Mouse (Mus musculus) megakaryocyte, adult 5-6 weeks (primary cell): ENCODE measurements around the gene Abtb2. TPM values are rescaled to one million over a fixed set of nuclear protein-coding genes. Genes with fewer than 3 reads are reported as not detected.

Experiments
- ATAC-seq: 2 replicates; pipeline ENCODE4 v1.8.0; 2016; ENCODE audit warnings: mild to moderate bottlenecking, inconsistent platforms; ENCODE audit not compliant: poor library complexity, severe bottlenecking
- total RNA-seq, 2 experiments: library from RNA; stranded (forward) in 1 of 2; stranded (reverse) in 1 of 2; fragments of 153-499, 151-499 nt in 1 of 2; fragments of 221-1000, 200-1000 nt in 1 of 2; gene quantifications; 2 replicates each; pipeline versions ENCODE4 v1.2.3 to v1.2.4; 2015 to 2017

Abtb2 gene
- total RNA-seq, 2 experiments from 2014 or later, result 3.8 TPM

DNA sequence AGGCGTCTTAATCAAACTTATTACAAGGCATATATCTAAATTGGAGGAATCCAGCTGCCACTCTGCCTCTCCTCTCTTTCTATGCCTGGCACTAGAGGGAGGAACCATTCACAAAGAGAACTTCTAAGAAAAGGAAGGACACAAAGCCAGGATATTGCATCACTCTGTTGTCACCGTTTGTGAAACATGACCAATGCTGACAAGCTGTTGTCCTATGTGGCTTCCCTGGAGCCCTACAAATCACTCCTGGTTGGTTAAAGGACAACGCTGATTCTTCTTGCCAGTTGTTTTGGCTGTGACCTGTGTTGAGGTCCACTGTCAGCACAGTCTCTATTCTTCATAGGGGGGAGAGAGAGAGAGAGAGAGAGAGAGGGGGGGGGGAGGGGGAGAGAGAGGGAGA lies 17.2 kb downstream of the Abtb2 start:
- peak; percentile 95 for ATAC-seq

DNA sequence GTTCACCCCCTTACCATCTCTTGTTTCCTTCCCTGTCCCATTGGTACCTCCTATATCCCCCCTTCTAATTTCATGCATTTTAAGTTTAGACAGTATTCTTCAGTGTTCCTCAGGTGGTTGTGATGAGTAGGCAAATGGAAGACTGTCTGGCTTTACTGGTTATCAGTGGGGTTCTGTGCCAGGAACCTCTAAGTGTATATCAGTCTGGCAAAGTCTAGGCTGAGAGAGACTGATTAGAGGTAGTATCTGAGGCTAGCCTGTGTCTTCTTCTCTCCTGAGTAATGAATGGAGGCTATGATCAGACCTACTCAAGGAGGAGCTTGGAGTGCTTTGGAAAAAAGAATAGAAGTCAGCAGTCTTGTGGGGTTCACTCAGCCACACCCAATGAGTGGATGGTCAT lies 18.0 kb downstream of the Abtb2 start:
- ATAC-seq, result no peak

DNA sequence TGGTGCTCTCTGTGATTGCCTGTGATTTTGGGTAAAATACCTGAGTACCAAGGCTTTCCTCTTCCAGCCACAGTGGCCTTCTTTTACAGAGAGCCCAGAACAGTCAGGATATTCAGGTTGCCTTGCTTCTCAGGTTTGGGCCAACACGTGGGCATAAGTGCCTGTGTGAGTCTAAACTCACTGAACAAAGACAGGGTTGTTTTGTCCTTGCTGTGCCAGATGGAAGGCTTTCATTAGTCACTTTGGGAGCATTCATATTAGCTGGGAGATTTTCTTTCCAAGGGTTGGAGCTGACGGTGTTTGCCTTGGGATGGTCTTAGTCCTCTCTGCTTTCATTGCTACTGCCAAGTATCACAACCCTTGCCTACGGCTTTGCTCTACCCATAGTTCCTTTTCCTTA lies 20.3 kb downstream of the Abtb2 start:
- ATAC-seq, result no peak

DNA sequence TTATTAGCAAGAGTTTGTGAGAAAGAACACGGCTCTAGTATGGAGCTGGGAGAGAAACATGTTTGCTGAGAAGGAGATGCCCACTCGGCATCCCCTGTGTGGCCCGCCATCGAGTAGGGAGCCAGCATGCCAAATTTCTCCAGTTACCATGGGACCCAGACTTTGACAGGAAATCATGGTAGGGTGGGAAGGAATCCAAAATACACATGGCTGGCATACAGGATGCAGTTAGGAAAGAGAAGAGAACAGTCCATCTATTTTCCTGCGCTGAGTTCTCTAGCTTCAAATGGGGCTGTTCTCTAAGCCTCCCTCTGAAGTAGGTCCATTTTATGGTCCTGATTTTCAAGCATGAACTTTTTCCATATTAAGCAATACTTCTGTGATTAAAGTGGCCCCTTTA lies 22.7 kb downstream of the Abtb2 start:
- ATAC-seq, result no peak

DNA sequence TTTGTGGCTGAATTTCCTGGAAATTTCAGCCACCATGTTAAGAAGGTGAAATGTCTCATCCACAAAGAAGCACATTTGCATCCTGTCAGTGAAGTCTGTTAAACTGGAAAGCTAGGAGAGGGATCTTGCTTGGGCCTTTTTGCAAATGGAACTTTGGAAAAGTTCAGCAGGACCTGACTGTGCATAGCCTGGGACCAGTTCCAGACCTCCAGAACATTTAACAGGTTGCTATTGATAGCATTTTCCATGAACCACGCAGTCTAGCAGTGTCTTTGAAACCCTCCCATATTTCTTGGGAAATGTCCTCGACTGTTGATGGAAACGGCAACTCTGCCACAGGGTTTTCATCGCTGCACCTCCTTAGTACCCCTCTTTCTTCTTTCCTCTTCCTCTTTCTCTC lies 23.3 kb downstream of the Abtb2 start:
- no peak for ATAC-seq

DNA sequence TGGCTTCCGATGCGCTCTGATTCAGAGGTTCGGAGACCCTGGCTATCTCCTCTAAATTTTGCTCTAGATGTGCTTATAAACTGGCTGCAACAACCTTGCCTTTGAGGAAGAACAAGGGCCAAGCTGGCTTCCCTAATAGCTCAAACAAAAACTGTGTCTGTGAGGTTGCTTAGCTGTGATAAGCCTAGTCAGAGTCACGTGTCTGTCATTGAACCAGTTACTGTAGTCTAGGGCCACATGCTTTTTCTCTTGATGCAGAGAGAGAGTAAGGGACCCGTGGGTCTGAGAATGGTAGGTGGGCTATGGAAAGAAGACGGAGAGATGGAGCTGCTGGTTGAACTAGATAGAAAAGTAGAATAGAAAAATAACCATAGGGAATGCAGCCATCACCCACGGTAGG lies 24.5 kb downstream of the Abtb2 start:
- 0 out of 2 replicates have a peak, but pooled peaks have one; percentile 41 for ATAC-seq

DNA sequence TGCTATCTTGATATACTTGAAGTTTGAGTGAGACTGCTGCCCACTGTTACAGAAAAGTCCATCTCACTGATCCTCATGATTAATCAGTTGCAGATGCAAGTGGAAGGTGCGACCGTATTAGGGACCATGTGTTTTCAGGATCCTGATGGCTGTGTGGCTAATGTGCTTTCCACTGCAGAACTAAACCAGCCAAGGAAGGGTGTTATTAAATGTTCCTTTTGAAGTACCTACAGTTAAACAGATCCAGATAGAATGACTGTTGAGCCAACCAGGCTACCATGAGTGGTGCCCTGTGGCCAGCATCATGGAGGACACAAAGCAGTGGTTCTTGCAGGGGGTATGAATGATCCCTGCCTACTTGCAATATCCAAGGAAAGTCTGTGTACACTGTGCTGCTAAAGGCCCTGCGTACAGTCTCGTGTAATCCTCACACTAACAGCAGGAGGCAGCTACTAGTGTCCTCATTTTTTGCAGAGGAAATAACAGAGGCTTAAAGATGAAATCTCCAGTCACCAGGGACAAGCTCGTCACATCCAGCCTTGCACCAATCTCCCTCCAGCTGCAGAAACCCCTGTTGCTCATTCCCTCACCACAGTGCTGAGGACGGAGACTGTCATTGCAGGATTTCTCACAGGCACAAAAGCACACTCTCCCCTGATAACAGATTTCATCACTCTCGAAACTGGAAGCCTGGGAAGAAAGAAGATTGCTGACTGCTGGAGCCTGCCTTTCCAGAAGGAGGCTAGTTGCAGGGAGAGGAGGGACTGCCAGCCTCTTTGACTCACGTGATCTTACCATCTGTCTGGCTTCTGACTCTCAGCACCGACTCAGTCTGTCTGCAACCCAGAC lies 25.9 kb downstream of the Abtb2 start:
- no peak for ATAC-seq

DNA sequence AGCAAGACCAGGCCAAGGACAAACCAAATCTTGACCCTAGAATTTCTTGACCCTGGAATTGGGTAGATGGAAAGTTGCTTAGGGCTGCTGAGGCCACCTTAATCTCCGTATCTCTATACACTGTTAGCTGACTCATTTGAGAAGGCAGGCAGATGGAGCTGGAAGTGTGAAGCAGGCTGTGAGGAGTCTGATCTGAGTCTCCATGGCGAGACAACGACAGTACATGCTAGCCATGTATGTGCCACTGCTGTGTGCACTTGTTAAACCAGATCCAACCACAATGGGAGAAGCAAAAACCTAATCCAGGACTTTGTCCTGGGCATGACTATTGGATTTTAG lies 26.4 kb downstream of the Abtb2 start:
- no peak for ATAC-seq

DNA sequence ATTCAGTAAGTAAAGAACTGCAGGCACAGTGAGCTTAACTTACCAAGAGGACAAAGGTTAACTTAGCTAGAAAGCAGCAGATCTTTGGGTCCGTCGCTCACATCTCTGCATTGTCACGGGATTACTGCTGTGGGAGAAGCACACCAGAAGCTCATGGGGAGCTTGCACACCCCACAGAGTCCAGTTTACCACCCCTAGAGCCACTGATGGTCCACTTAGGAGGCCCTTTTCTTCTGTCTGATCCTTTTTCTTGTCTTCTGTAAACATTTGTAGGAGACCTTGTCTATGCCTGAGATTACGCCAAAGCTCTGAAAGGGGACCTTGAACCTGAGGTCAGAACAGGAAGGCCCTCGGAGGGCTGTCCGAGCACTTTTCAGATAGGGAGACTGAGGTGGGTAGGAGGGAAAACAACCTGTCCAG lies 28.5 kb downstream of the Abtb2 start:
- no peak for ATAC-seq

DNA sequence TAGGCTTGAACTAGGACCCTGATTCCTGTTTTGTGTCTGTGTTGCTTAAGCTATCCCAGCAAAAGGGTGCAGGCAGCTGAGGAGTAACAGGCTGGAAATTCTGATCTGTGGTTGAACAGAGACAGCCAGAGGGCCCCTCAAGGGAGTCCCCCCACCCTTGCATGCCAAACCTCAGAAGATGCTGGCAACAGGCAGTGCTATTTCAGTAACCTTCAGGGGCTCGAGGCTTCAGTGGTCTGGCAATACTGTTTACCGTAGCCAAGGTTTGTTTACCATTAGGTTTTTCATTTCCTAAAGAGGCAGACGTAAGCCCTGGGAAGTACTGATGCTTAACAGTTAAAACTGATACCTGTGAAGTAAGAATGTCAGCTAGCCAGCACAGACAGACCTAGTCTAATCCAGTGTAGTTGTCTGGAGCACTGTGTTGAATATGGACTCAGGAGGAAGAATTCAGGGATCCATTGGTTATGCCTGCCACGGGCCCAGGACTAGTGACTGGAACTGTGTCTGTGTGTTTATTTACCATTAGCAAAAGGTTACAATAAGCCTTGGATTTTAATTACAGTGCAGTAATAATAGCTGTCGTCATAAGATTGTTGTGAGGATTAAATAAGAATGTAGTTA lies 29.0 kb downstream of the Abtb2 start:
- ATAC-seq, result no peak

DNA sequence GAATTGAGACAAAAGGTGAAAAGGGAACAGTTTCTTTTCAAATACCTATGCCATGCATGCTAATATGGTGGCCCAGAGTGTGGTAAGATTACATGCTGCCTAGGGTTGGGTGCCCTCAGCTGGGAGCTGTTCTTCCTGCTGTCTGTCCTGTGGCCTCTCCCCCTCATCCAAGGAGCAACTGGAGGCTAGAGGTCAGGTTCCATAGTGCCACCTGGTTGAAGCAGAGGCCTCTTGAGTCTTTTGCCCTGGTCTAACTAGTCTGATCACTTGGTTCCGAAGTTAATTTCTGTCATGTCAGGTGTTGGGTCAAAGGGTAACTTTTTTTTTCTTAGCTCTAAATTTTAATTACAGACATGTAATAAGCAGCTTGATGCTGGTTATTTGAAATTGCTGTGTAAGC lies 33.2 kb downstream of the Abtb2 start:
- ATAC-seq, result no peak

DNA sequence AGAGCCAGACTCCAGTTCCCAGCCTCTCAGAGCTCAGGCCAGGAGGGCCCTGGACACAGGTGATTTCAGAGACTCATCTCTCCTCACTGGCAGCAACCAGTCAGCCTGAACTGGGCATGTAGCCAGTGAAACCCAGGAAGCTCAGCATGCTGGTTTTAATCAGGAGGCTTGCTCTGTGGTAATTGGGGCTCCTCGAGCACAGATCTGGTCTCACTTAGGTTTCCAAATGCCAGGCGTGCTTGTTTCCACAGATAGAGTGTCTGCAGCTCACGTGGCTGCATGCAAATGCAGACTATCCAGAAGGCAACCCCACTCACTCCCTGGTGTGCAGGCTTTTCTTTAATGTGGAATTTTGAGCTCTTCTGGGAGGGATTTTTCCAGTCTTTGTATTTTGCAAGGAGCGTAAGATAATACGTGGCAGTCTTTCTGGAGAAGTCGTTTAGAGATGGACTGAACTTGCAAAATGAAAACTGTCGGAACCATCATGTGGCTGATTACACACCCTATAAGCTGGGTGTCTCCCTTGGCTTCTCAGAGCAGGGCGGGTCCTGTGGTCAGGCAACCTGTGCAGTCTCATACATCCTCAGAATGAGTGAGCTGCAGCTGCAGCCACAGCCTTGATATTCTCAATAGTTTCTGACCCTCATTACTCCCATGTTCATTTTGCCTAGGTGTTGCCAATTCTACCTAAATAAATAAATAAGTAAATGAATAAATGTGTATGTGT lies 34.2 kb downstream of the Abtb2 start:
- peak; percentile 66 for ATAC-seq

DNA sequence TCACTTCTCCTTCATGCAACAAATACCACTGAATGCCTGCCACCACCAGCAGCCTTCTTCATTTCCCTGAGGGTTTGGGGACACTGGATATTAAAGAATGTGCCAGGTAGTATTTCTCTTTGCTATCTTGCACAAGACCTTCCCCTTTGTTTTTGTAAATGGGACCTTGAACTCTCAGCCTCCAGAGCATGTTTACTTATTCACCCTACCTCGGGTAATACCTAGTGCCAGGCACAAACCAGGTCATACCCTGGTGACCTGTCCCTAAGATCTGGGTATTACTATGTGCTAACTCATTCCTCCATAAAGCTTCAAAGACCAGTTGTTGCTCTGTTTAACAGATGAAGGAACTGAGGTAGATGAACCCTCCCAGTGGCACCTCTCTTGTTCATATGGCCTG lies 35.0 kb downstream of the Abtb2 start:
- ATAC-seq, result no peak

DNA sequence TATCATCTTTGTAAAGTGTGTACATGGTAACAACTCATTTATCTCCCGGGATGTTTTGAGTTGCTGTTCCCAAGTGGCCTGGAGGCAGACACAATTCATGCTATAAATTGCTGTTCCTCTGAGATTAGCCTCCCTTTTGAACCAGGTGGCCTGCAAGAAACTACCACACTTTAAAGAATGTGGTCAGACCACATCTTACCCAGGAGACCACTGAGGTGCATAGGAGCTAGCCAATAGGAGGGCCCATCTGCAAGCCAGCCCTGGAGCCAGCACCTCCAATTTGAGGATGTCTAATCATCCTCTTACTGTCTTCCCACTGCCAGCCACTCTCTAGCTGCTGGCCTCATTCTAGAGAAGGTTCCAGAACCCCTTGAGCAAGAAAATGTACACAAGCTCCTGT lies 35.4 kb downstream of the Abtb2 start:
- ATAC-seq, result no peak

DNA sequence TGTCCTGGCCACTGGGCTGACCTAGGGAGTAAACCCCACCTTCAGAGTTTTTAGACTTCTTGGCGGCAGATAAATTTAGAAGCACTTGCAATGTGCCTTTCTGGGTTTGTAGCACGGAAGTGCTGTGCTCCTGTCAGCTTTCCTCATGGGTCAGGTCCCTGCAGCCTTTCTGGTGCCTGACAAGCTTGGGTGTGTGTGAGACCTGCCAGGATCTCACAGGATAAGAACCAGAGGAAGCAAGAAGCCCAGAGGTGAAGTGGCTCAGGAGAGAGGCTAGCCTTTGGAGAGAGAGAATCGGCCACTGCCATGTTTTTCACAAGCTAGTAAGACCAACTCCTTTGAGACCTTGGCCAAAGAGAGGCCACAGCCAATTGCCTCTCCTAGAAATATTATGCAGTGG lies 37.1 kb downstream of the Abtb2 start:
- no peak for ATAC-seq

DNA sequence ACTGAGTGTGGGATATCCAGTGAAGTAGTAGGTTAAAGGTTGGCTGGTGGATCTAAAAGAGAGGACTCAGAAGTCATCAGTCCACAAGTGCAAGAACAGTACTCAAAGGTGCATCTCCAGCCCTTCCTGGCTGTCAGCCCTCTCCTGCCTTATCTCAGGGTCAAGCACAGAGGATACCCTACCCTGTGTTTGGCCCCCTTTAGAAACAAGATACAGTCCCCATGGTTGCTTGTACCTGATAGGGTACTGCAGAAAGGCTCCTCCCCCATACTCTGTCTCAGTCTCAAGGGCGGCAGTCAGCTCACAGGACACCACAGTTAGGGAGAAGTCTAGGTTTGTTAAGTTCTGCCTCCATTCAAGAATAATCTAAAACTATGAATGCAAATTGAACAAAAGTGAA lies 37.8 kb downstream of the Abtb2 start:
- ATAC-seq, result no peak

DNA sequence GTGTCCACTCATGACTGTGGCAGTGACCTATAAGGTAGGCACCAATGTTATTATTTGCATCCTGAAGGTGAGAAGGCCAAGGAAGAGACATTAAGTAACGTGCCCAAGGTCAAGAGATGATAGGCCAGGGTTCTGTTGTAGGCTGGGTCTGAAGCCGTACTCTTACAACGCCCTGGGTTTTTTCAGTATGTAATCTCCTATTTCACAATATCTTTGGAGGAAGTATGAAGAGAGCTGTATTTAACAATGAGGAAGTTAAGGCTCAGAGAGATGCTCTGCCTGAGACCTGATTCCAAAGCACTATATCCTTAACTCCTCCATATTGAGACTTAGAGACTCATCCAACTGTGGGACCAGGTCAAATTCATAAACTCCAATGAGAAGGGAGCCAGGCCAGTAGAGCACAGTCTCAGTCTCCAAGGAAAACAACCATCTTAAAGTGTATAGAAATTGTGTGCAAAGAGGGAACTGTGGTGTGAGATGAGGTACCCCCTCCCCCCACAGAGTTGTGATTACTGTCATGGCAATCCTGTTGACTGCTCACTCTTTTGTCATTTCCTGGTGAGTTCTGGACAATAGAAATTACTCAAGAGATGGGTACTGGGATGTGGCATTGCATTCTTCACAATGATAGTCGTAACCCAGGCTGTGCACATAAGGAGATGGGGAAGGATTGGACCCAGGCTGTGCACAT lies 39.8 kb downstream of the Abtb2 start:
- peak; percentile 84 for ATAC-seq

DNA sequence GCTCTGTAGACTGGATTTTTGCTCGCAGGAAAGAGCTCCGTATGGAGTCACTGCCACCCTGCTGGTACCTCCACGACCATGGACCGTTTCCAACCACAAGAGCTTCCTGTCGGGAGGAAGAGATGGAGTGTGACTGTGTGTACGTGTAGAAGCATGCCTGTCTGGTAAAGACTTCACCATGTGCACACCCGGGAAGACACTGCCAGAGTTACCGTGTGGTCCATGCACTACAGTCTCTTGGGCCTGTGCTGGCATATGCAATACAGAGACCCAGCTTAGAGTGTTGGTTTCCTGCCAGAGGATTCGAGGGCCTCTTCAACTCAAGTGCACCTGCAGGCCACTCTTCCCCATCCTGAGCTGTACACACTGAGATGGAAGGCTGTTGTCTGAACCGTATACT lies 41.8 kb downstream of the Abtb2 start:
- ATAC-seq, result no peak

DNA sequence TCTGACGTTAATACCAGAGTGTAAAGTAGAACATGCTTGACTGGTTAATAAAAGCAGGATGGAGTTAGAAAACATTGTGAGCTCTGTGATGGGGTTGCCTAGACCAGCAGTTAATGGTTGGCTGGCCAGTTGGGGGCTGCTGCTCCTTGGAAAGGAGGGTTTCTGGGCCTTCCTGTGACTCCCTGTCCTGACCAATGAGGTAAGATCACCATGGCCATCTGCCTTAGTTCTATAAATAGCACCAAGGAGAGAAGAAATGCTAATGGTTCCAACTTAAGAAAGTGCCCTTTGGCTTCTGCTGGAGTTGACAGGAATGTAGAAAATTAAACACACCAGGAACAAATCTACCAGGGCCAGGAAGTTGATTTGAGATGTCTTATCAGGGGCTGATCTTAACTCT lies 42.8 kb downstream of the Abtb2 start:
- ATAC-seq, result no peak

DNA sequence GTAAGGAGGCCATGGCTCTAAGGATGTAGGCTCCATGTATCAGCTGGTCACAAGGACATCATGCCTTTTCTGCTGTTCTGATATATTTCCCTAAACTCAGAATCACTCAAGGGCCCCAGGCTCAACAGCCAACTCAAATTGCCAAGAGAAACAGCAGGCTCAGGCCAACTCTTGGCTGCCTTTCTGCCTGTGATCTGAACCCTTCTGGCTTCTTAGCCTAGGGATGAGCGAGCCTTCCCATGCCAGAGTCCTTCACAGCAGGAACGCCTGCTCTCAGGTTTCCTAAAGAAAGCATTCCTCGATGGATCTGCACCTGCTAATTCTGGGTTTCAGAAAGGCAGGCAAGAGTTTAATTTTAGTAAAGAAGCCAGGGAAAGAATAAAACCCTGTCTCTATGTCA lies 43.4 kb downstream of the Abtb2 start:
- no peak for ATAC-seq

DNA sequence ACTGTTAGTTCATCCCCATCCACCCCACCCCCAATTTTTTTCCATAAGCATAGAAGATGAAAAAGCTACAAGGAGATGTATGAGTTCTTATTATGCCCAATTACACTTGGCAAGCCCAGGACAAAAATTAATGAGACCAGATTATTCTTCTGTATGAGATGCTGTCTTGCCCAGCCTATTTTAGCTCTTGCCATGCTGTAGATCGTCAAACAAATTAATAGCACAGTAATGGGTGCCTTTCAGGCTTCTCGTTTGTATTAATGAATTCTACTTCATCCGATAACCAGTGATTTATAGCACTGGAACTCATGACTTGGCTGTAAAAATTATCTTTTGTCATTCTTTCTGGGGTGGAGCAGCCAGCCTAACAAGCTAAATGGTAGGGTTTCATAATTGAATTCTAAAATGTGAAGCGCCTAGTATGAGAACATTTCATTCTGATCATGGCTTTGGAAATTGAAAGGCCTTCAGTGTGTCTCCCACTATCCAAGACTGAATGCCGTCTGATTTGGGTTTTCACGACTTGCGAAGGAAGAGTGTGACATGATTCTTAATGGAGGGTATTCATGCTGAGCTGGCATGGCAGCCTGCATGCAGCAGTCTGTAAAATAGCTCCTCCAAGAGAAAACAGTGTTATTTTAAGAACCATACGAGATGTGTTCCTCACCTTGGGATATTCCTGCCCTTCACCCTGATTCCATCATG lies 44.9 kb downstream of the Abtb2 start:
- ATAC-seq, result no peak
